Mouse (Mus musculus) lung, adult 2 months (tissue): ENCODE measurements at regions not wholly inside any gene's neighbourhood (a gene's known extent, or its start where the extent isn't known, plus 50 kb on each side); places are given as distances from the start of the nearest gene placed in this dataset.

Experiments
- CTCF ChIP-seq: fragments of 200-500 bp; IDR thresholded peaks from 2 replicates; pipeline ENCODE4 v1.5.1; 2011; ENCODE audit warnings: mild to moderate bottlenecking, low read length, control low read depth; ENCODE audit not compliant: insufficient read depth
- POLR2A ChIP-seq: fragments of 200-500 bp; IDR thresholded peaks from 2 replicates; pipeline ENCODE4 v1.6.1; 2011; ENCODE audit warnings: low read depth, mild to moderate bottlenecking, control low read depth, low read length, borderline replicate concordance; ENCODE audit errors: extremely low read depth

- TF ChIP-seq CTCF = no peak
- no peak for TF ChIP-seq POLR2A
These were observed 117.9 kb downstream of the Snx18 start for GRCm38 (mm10) chr13:113500373-113500990.
